Mouse (Mus musculus) kidney, adult 2 months (tissue): ENCODE measurements around the gene Rem1. TPM values are rescaled to one million over a fixed set of nuclear protein-coding genes. Genes with fewer than 3 reads are reported as not detected.

Experiments used
- DNase-seq: peaks from one replicate; pipeline ENCODE4 v3.0.0; 2021
- H3K27ac ChIP-seq: fragments of 200-500 bp; 2 replicates; pipeline ENCODE4 v1.5.1; 2012; ENCODE audit warnings: low read depth, low read length, control low read depth, inconsistent platforms; ENCODE audit not compliant: insufficient read depth
- H3K27me3 ChIP-seq: fragments of 200-500 bp; replicated peaks from 2 replicates; pipeline ENCODE4 v1.6.1; 2012; ENCODE audit warnings: mild to moderate bottlenecking, moderate library complexity, low read length, inconsistent platforms; ENCODE audit not compliant: control insufficient read depth, insufficient read depth
- H3K36me3 ChIP-seq: fragments of 200-500 bp; 2 replicates; pipeline ENCODE4 v1.6.1; 2012; ENCODE audit warnings: mild to moderate bottlenecking, moderate library complexity, low read length, inconsistent platforms; ENCODE audit not compliant: control insufficient read depth, insufficient read depth
- H3K4me1 ChIP-seq: fragments of 200-500 bp; 2 replicates; pipeline ENCODE4 v1.6.1; 2011; ENCODE audit warnings: low read length; ENCODE audit not compliant: control insufficient read depth, insufficient read depth
- H3K4me3 ChIP-seq: fragments of 200-500 bp; 2 replicates; pipeline ENCODE4 v1.5.1; 2011; ENCODE audit warnings: mild to moderate bottlenecking, low read depth, low read length, control low read depth; ENCODE audit not compliant: insufficient read depth
- CTCF ChIP-seq: fragments of 200-500 bp; conservative IDR thresholded peaks from 2 replicates; pipeline ENCODE4 v1.5.1; 2011; ENCODE audit warnings: low read depth, mild to moderate bottlenecking, control low read depth, low read length, moderate library complexity, mixed read lengths; ENCODE audit not compliant: insufficient read depth, insufficient read length
- POLR2A ChIP-seq: fragments of 200-500 bp; IDR thresholded peaks from one replicate; pipeline ENCODE4 v1.6.1; 2011; ENCODE audit warnings: low read depth, low read length, control low read depth
- WGBS: fragments of 180-500 bp; shearing (Covaris S2); methylation state at CpG from one replicate; pipeline ENCODE4 v1.1.7; 2018; 5-methylcytosine and 5-hydroxymethylcytosine counted together
- polyA plus RNA-seq: library from polyadenylated mRNA; depleted of rRNA; stranded (reverse); fragments of >200 nt; gene quantifications from 2 replicates; pipeline ENCODE4 v1.2.3, GENCODE M21; 2012

Rem1 gene
- polyA plus RNA-seq, 1 experiment, result 10.5 TPM

DNA sequence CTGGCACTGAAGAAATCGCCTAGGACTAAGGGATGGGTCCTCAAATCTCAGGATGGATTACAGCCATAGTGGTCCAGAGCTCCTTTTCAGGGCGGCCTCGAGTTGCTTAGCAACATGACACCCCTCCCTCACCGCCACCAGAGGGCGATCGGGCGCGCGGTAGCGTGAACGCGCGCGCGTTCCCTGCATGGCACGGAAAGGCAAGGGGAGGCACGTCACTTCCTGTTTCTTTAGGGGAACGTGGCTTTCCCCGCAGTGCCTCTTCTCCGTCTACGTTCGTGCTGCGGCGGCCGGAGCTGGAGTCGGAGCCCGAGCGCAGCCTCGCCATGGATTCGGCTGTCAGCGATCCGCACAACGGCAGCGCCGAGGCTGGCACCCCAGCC, 42.5 kb downstream of the Rem1 start, which contains the start of gene H13:
TSS of gene H13 (plus strand) at position 206 of the 383 bp plus-strand sequence.
- DNase-seq, result peak; percentile 95
- Histone ChIP-seq H3K4me1 (peaks cover 23% of the 10 kb centered on the region), H3K27me3 (no peaks in the 10 kb centered on the region), H3K36me3 (no peaks in the 10 kb centered on the region), H3K27ac (peak within 1 kb of the TSS; percentile 75), H3K4me3 (peak within 1 kb of the TSS; percentile 91)
- TF ChIP-seq CTCF (peak; percentile 96; the same call in 1 of the 2 replicates), POLR2A (peak; percentile 87)
- under 1% methylated on average over 35 of the region's 35 CpGs for WGBS

DNA sequence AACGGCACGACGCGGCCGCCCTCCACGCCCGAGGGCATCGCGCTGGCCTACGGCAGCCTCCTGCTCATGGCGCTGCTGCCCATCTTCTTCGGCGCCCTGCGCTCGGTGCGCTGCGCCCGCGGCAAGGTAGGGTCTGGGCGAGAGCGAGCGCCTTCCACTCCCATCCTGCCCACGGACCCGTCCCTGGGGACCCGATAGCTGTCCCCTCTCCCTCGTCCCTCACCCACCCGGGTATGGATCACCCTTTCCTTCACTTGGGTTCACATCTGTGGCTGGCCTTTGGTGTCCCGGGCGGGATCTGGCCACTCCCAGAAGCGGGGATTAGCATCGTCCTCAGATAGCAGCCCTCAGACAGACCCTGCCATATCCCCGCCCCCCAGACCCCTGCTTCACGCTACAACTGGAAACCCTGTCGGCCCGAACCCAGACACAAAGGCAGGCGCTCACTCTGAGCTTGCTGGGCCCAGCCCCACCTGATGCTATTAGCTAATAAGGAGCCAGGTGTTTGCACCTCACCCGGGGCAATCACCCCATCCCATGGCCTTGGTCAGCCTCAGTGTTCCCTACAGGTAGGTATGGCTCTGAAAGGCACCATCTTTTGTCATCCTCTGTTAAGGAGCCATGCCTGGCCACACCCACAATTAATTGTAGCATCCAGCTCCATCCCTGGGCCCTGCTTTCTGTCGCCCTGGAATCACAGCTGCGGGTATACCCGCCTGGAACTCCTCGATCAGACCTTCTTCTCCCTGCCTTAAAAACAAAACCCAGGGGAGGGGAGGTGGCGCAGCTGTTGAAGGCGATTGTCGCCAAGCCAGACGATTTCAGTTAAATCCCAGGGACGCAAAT, 43.1 kb downstream of the Rem1 start:
- H3K4me1 ChIP-seq, result peaks cover 23% of the 10 kb centered on the region
- H3K36me3 ChIP-seq, result no peaks in the 10 kb centered on the region
- TF ChIP-seq POLR2A (no peak), CTCF (no peak)
- H3K27me3 ChIP-seq, result no peaks in the 10 kb centered on the region
- H3K27ac ChIP-seq, result peak overlapping the region; percentile 75
- WGBS, result 1% methylated on average over 43 of the region's 46 CpGs
- H3K4me3 ChIP-seq, result peak overlapping the region; percentile 91
- no peak for DNase-seq

DNA sequence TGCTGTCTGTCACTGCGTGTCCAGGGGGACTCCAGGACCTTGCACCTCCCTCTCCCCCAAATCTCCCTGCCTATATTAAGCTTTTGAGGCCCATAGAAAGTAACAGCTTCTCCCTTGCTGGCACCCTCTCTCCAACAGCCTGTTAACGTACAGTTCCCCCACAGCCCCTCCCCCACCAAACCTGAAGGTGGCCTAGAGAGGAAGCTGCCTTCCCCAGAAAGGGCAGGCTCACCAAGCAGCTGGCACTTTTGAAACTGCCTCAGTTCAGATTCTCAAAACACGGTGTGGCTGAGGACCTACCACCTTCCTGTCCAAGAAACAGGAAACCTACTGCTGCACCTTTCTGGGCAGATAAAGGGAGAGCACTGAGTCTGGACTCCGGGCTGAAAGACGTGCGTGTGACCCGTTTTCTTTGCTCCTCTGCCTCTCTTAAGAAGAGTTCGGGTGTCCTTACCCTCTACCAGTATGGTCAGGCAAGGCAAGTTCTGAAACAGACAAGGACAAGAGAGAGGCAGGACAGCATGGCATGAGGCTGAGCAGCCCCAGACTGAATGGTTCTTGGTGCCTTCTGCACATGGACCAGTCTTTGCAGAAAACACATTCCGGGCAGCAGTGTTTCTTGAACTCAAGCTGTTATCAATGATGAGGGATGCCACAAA, 44.4 kb downstream of the Rem1 start:
- Histone ChIP-seq H3K36me3 (no peaks in the 10 kb centered on the region), H3K4me3 (peak overlapping the region; percentile 7; the same call in 1 of the 2 replicates), H3K27me3 (no peaks in the 10 kb centered on the region), H3K4me1 (peaks cover 23% of the 10 kb centered on the region), H3K27ac (no peak overlapping the region; the same call in 1 of the 2 replicates)
- DNase-seq, result no peak
- 35% methylated on average over 9 of the region's 9 CpGs for WGBS
- TF ChIP-seq CTCF, result no peak

DNA sequence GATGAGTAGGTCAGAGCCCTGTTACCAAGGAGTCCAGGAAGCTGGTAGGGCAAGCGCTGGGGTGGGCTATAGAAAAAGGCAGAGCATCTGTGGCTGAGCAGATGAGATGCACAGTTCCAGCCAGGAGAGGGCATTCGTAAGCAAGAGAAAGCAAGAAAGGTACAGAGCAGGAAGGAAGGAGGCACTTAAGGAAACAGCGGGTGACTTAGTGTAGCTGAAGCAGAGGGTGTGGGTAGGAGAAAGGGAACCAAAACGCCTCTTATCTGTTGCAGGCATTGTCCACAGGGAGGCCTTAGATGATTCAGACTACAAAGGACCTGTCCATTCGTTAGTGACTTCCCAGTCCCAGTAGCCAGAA, 44.9 kb downstream of the Rem1 start:
- DNase-seq, result peak; percentile 55
- Histone ChIP-seq H3K4me3 (no peak overlapping the region), H3K36me3 (no peaks in the 10 kb centered on the region), H3K27me3 (no peaks in the 10 kb centered on the region), H3K4me1 (peaks cover 23% of the 10 kb centered on the region), H3K27ac (no peak overlapping the region)
- 11% methylated on average over 5 of the region's 5 CpGs for WGBS
- TF ChIP-seq POLR2A (no peak), CTCF (peak; percentile 61)

DNA sequence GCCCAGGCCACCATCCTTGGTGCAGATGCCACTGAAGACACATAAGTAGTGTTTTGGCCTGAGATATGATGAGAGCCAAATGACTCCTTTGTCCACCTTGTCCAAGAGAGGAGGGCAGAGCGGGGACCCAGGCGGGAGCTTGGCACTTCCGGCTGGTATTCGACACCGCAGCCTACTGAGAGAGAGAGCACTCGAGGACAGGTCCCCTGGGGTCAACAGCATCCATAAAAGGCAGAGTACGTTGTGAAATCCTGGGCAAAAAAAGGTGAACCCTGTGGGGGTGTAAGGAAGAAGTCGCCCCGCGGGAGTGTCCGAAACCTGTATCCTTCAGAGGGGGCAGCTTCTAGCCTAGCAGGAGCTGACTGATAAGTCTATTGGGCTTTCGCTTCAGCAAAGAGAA, 45.4 kb downstream of the Rem1 start:
- Histone ChIP-seq H3K36me3 (no peaks in the 10 kb centered on the region), H3K4me1 (peaks cover 20% of the 10 kb centered on the region), H3K27ac (no peak overlapping the region), H3K27me3 (no peaks in the 10 kb centered on the region), H3K4me3 (no peak overlapping the region)
- TF ChIP-seq CTCF (no peak), POLR2A (no peak)
- no peak for DNase-seq
- 59% methylated on average over 12 of the region's 12 CpGs for WGBS

DNA sequence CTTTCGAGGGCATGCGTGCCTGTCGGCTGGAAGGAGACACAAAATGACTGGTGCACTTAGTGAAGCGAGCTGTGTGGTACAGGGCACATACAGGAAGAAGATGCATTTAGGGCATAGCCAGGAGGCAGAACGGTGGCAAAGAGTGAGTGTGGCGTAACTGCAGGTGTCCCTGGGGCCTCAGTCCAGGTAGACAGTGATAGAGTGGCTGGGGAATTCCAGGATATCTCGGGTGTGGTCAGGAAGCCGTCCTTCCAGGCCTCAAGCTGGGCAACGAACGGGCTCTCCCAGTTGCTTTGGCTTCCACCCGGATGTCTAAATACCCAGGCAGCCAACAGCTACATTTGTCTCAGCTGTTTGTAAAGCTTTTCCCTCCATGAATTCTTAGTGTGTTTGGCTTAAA, 47.4 kb downstream of the Rem1 start:
- WGBS, result 62% methylated on average over 11 of the region's 11 CpGs
- Histone ChIP-seq H3K4me1 (peaks cover 28% of the 10 kb centered on the region), H3K27me3 (no peaks in the 10 kb centered on the region), H3K27ac (no peak overlapping the region), H3K4me3 (no peak overlapping the region), H3K36me3 (no peaks in the 10 kb centered on the region)
- DNase-seq, result no peak
- no peak for TF ChIP-seq CTCF
- TF ChIP-seq POLR2A, result no peak

DNA sequence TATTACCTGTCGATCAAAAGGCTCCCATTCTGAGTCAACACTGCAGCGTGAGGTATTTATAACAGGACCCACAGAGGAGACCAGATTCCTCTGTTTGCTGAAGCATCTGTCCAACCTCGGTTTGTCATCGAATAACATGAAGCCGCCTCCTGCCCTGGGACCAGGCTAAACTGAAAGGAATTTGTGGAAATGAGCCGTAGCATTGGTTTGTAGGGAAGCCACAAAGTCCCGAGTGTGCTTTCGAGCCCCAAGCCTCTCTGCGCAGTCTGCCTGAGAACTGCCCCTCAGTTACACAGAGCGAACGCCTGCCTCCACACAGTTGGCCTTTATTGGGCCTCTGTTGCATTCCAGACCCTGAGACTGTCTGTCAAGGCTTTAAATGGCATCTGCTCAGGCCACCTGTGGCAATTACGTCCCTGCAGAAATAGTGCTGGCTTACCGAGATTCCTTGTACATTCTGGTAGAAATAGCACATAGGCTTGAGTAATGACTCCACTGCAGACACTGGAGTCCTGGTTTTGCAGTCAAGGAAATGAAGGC, 48.6 kb downstream of the Rem1 start:
- H3K27me3 ChIP-seq, result no peaks in the 10 kb centered on the region
- WGBS, result 72% methylated on average over 13 of the region's 13 CpGs
- no peak overlapping the region for H3K4me3 ChIP-seq
- peaks cover 30% of the 10 kb centered on the region for H3K4me1 ChIP-seq
- H3K27ac ChIP-seq, result no peak overlapping the region
- H3K36me3 ChIP-seq, result no peaks in the 10 kb centered on the region
- no peak for TF ChIP-seq POLR2A
- TF ChIP-seq CTCF, result no peak
- DNase-seq, result no peak
